In genomic region chrX:113160268-113160860, GRCm38 (mm10) we compare ENCODE assay signal across 28 mouse cellular contexts. TPM values are rescaled to one million over a fixed set of nuclear protein-coding genes. Genes with fewer than 3 reads are reported as not detected.
DNase-seq lines count a peak whose midpoint lies in the region; ATAC-seq lines count a peak whose summit lies in the region.
"Had no signal": no experiment of that assay in that cellular context is flagged by ENCODE, and none has a peak within 500 bp of the region (broad histone marks: within the 10 kb centered on the region; RNA-seq: fewer than 3 reads in every experiment).

No protein-coding gene starts in this region.

- 43% methylated on average over 3 of the region's 3 CpGs for WGBS in intestine, embryonic 14.5 days
- WGBS in liver, embryonic 11.5 days: 53% methylated on average over 3 of the region's 3 CpGs

- H3K9ac ChIP-seq in intestine, embryonic 14.5 days (ENCODE audit: low read length): no peak overlapping the region
- H3K9ac ChIP-seq in liver, embryonic 11.5 days (ENCODE audit: low read depth, low read length): no peak overlapping the region
- H3K9ac ChIP-seq: forebrain, embryonic 12.5 days; forebrain, postnatal 0 days; heart, embryonic 15.5 days; midbrain, embryonic 12.5 days; neural tube, embryonic 12.5 days had no signal

- 0 out of 2 replicates have a peak, but pooled peaks have one; percentile 36 for ATAC-seq in intestine, embryonic 14.5 days (replicated peaks; ENCODE audit: low FRiP score, low TSS enrichment, low read depth)
- ATAC-seq in liver, embryonic 11.5 days (replicated peaks; ENCODE audit: low FRiP score): peak; percentile 49; the same call in 1 of the 2 replicates
- ATAC-seq: forebrain, postnatal 0 days; hindbrain, embryonic 16.5 days had no signal

- H3K27ac ChIP-seq in intestine, embryonic 14.5 days (ENCODE audit: low read depth): no peak overlapping the region
- H3K27ac ChIP-seq in liver, embryonic 11.5 days (ENCODE audit: low read depth, low read length): no peak overlapping the region
- H3K27ac ChIP-seq: forebrain, embryonic 12.5 days; heart, embryonic 15.5 days; kidney, postnatal 0 days; midbrain, embryonic 12.5 days; neural tube, embryonic 12.5 days had no signal

- H3K4me2 ChIP-seq in intestine, embryonic 14.5 days (ENCODE audit: low read length): no peak overlapping the region
- no peak overlapping the region for H3K4me2 ChIP-seq in liver, embryonic 11.5 days
- H3K4me2 ChIP-seq: forebrain, embryonic 12.5 days; heart, embryonic 15.5 days; midbrain, embryonic 12.5 days; neural tube, embryonic 12.5 days had no signal

- no peaks in the 10 kb centered on the region for H3K9me3 ChIP-seq in intestine, embryonic 14.5 days (ENCODE audit: control insufficient read depth, low read length)
- H3K9me3 ChIP-seq in liver, embryonic 11.5 days (ENCODE audit: control insufficient read depth, low read length): no peaks in the 10 kb centered on the region
- H3K9me3 ChIP-seq: forebrain, embryonic 12.5 days; heart, embryonic 15.5 days; midbrain, embryonic 12.5 days; neural tube, embryonic 12.5 days had no signal

- no peaks in the 10 kb centered on the region for H3K27me3 ChIP-seq in intestine, embryonic 14.5 days (replicated peaks; ENCODE audit: control insufficient read depth, insufficient read depth, low read length)
- no peaks in the 10 kb centered on the region for H3K27me3 ChIP-seq in liver, embryonic 11.5 days (replicated peaks; ENCODE audit: control insufficient read depth, insufficient read depth, low read length)
- H3K27me3 ChIP-seq: forebrain, embryonic 12.5 days; heart, embryonic 15.5 days; megakaryocyte, embryonic 14.5 days; midbrain, embryonic 12.5 days; neural tube, embryonic 12.5 days had no signal

- no peak overlapping the region for H3K4me3 ChIP-seq in intestine, embryonic 14.5 days (ENCODE audit: low read depth, low read length)
- H3K4me3 ChIP-seq in liver, embryonic 11.5 days (ENCODE audit: low read depth, low read length): no peak overlapping the region
- H3K4me3 ChIP-seq: erythroblast, embryonic 14.5 days; forebrain, embryonic 12.5 days; heart, embryonic 15.5 days; megakaryocyte, embryonic 14.5 days; midbrain, embryonic 12.5 days; myocyte; neural tube, embryonic 12.5 days had no signal

- H3K4me1 ChIP-seq in intestine, embryonic 14.5 days (replicated peaks; ENCODE audit: control insufficient read depth, insufficient read depth, low read length): no peaks in the 10 kb centered on the region
- no peaks in the 10 kb centered on the region for H3K4me1 ChIP-seq in liver, embryonic 11.5 days (replicated peaks; ENCODE audit: control insufficient read depth, insufficient read depth, low read length)
- H3K4me1 ChIP-seq: forebrain, embryonic 12.5 days; heart, embryonic 15.5 days; megakaryocyte, embryonic 14.5 days; midbrain, embryonic 12.5 days; neural tube, embryonic 12.5 days had no signal

- no peaks in the 10 kb centered on the region for H3K36me3 ChIP-seq in intestine, embryonic 14.5 days (ENCODE audit: control insufficient read depth, insufficient read depth, low read length)
- H3K36me3 ChIP-seq in liver, embryonic 11.5 days (ENCODE audit: control insufficient read depth, insufficient read depth, low read length): no peaks in the 10 kb centered on the region; the same call in 1 of the 2 replicates
- H3K36me3 ChIP-seq: forebrain, embryonic 12.5 days; heart, embryonic 15.5 days; midbrain, embryonic 12.5 days; neural tube, embryonic 12.5 days had no signal

- DNase-seq in adrenal gland, postnatal 10 days: peak; percentile 4
- DNase-seq in adrenal gland, adult 2 months: no peak
- DNase-seq in 416B (ENCODE audit: low read depth): peak; percentile 21
- no peak for DNase-seq in intestine, embryonic 14.5 days (ENCODE audit: low spot score)
- DNase-seq in liver, embryonic 11.5 days (ENCODE audit: low spot score): no peak
- no peak for DNase-seq in thymus, postnatal 36 days
- no peak for DNase-seq in cerebellum, adult 8-10 months
- no peak for DNase-seq in right cerebral cortex, postnatal 10 days (ENCODE audit: low spot score in 2 of 2)
- DNase-seq: adrenal gland, adult 8-10 months; cerebellum, adult 9-10 months; forebrain, postnatal 0 days; kidney, adult 18-20 months; kidney, postnatal 4 days; left cerebral cortex, postnatal 4 days; lung, adult 18-20 months; right cerebral cortex, adult 18-20 months; right cerebral cortex, postnatal 4 days; thymus, adult 2 months; thymus, postnatal 4 days had no signal

RNA-seq across cellular contexts. Expression of gene Chm, which starts 25.0 kb away (rescaled TPM):
- total RNA-seq in adrenal gland, postnatal 10 days (2021): 10 to 100 TPM; 14.1 to 16.3 TPM
- total RNA-seq in adrenal gland, adult 2 months (2021): 10 to 100 TPM; 16.0 to 19.6 TPM
- 0.36 and 0.65 TPM in 2 replicates for polyA plus RNA-seq in adrenal gland, adult 2 months (2012; rRNA removed)
- 15.2 and 16.9 TPM in 2 replicates for polyA plus RNA-seq in intestine, embryonic 14.5 days (2014; fragmentation: Nextera tagmentation; extraction: Ambion mirVana)
- 11.4 and 11.5 TPM in 2 replicates for polyA plus RNA-seq in liver, embryonic 11.5 days (2014; fragmentation: Nextera tagmentation; extraction: Ambion mirVana)

Comparison
In these comparisons a context has a peak if more than half of its experiments do, and no peak if none do; other contexts are left out.
1. DNase-seq: peak in adrenal gland, postnatal 10 days (single experiment) and 416B (single experiment); none in adrenal gland, adult 2 months (single experiment), intestine, embryonic 14.5 days (single experiment), liver, embryonic 11.5 days (single experiment), thymus, postnatal 36 days (0 of 2), cerebellum, adult 8-10 months (single experiment) and right cerebral cortex, postnatal 10 days (0 of 2).